8 mouse cellular contexts compared by ENCODE assay signal in the genomic region with DNA sequence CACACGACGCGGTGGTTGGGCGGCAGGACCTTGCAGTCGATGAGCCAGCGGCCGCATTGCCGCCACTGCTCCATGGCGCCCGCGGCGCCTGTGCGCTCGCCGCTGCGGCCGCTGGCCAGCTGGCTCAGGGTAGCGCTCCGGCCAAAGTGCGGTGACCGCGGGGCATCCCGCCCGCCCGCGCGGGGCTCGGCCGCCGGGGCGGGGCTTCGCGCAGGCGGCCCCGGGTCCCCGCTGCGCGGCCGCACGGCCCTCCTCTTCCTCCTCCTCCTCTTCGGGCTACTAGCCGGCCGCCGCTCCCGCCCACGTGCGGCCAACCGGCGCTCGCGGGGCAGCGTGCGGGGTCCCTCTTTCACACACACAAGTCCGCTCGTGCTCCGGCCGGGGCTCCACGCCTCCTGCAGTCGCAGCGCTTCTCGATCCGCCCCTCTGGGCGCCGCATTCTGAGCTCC. TPM values are rescaled to one million over a fixed set of nuclear protein-coding genes. Genes with fewer than 3 reads are reported as not detected.
A peak's percentile ranks its signal among the peaks of the same experiment; 100 is the strongest.
DNase-seq lines count a peak whose midpoint lies in the region; ATAC-seq and TF ChIP-seq lines count a peak whose summit lies in the region.

No protein-coding gene starts in this region.

- peak overlapping the region; percentile 87 for H3K9ac ChIP-seq in MEL (ENCODE audit: control insufficient read depth, low read depth, low read length, poor library complexity, severe bottlenecking)
- H3K9ac ChIP-seq in embryonic facial prominence, embryonic 14.5 days (ENCODE audit: low read depth, low read length) = peak overlapping the region; percentile 81
- H3K9ac ChIP-seq in intestine, embryonic 14.5 days (ENCODE audit: low read length) = peak overlapping the region; percentile 78
- H3K9ac ChIP-seq in liver, embryonic 15.5 days = peak overlapping the region; percentile 61
- H3K9ac ChIP-seq in stomach, embryonic 15.5 days = peak overlapping the region; percentile 80

- peaks cover 52% of the 10 kb centered on the region for H3K4me1 ChIP-seq in heart, embryonic 10.5 days
- peaks cover 3 to 7% of the 10 kb centered on the region in 2 experiments for H3K4me1 ChIP-seq in MEL (ENCODE audit: control insufficient read depth in 1 of 2, insufficient read depth in 2 of 2, low read length in 2 of 2)
- peaks cover 21% of the 10 kb centered on the region for H3K4me1 ChIP-seq in embryonic facial prominence, embryonic 14.5 days (ENCODE audit: control insufficient read depth, insufficient read depth, low read length)
- peaks cover 30% of the 10 kb centered on the region for H3K4me1 ChIP-seq in intestine, embryonic 14.5 days (replicated peaks; ENCODE audit: control insufficient read depth, insufficient read depth, low read length)
- H3K4me1 ChIP-seq in liver, embryonic 15.5 days (replicated peaks) = peaks cover 47% of the 10 kb centered on the region
- peaks cover 42% of the 10 kb centered on the region for H3K4me1 ChIP-seq in stomach, embryonic 15.5 days

- TF ChIP-seq EP300 in MEL (IDR thresholded peaks at IDR 0.05; ENCODE audit: low read depth in 1 of 2, low read length in 2 of 2) = no peak

- peak; percentile 84 for DNase-seq in heart, embryonic 10.5 days (ENCODE audit: low spot score)
- no peak for DNase-seq in heart, adult 8-10 months (ENCODE audit: low spot score)
- DNase-seq in MEL (ENCODE audit: low read depth, low spot score) = no peak
- no peak for DNase-seq in embryonic facial prominence, embryonic 14.5 days (ENCODE audit: low spot score)
- DNase-seq in intestine, embryonic 14.5 days (ENCODE audit: low spot score) = no peak
- no peak for DNase-seq in thymus, adult 18-20 months

- H3K36me3 ChIP-seq in heart, embryonic 10.5 days = 0 out of 2 replicates have a peak, but pooled peaks cover 6% of the 10 kb centered on the region
- peaks cover 0 to 7% of the 10 kb centered on the region in 2 experiments; a peak in 1 of 4 replicates for H3K36me3 ChIP-seq in MEL (ENCODE audit: control insufficient read depth in 1 of 2, insufficient read depth in 2 of 2, low read length in 2 of 2)
- no peaks in the 10 kb centered on the region for H3K36me3 ChIP-seq in embryonic facial prominence, embryonic 14.5 days (ENCODE audit: control insufficient read depth, insufficient read depth, low read length)
- no peaks in the 10 kb centered on the region for H3K36me3 ChIP-seq in intestine, embryonic 14.5 days (ENCODE audit: control insufficient read depth, insufficient read depth, low read length)
- H3K36me3 ChIP-seq in liver, embryonic 15.5 days (replicated peaks) = no peaks in the 10 kb centered on the region
- no peaks in the 10 kb centered on the region for H3K36me3 ChIP-seq in stomach, embryonic 15.5 days

- H3K27me3 ChIP-seq in heart, embryonic 10.5 days (ENCODE audit: insufficient read depth, poor library complexity, severe bottlenecking) = peaks cover 5% of the 10 kb centered on the region; the same call in 1 of the 2 replicates
- H3K27me3 ChIP-seq in MEL (ENCODE audit: control insufficient read depth in 1 of 2, insufficient read depth in 2 of 2, low read length in 2 of 2) = no peaks in the 10 kb centered on the region
- no peaks in the 10 kb centered on the region for H3K27me3 ChIP-seq in embryonic facial prominence, embryonic 14.5 days (replicated peaks; ENCODE audit: control insufficient read depth, insufficient read depth, low read length)
- no peaks in the 10 kb centered on the region for H3K27me3 ChIP-seq in intestine, embryonic 14.5 days (replicated peaks; ENCODE audit: control insufficient read depth, insufficient read depth, low read length)
- peaks cover 52% of the 10 kb centered on the region for H3K27me3 ChIP-seq in liver, embryonic 15.5 days
- no peaks in the 10 kb centered on the region for H3K27me3 ChIP-seq in stomach, embryonic 15.5 days (replicated peaks)

- TF ChIP-seq POLR2A in MEL (IDR thresholded peaks at IDR 0.05; ENCODE audit: control insufficient read depth in 1 of 2, insufficient read depth in 1 of 2, low read depth in 1 of 2, low read length in 2 of 2, poor library complexity in 1 of 2) = no peak

- peak; percentile 42 for ATAC-seq in embryonic facial prominence, embryonic 14.5 days (ENCODE audit: low read depth)
- ATAC-seq in intestine, embryonic 14.5 days (replicated peaks; ENCODE audit: low FRiP score, low TSS enrichment, low read depth) = peak; percentile 42
- ATAC-seq in liver, embryonic 15.5 days (ENCODE audit: insufficient read depth) = peak; percentile 73
- peak; percentile 16 for ATAC-seq in stomach, embryonic 15.5 days (ENCODE audit: insufficient read depth, low FRiP score, low read depth)

- no peak for TF ChIP-seq CTCF in MEL (IDR thresholded peaks at IDR 0.05 in 2 of 3, conservative IDR thresholded peaks at IDR 0.05 in 1 of 3; ENCODE audit: control insufficient read depth in 1 of 3, insufficient read depth in 1 of 3, low read depth in 2 of 3, low read length in 3 of 3, poor library complexity in 1 of 3, severe bottlenecking in 1 of 3)

- under 1% methylated on average over 64 of the region's 64 CpGs for WGBS in heart, embryonic 10.5 days
- no CpG with 5 or more reads among the region's 64 CpGs for WGBS in embryonic facial prominence, embryonic 14.5 days
- under 1% methylated on average over 35 of the region's 64 CpGs for WGBS in intestine, embryonic 14.5 days
- under 1% methylated on average over 55 of the region's 64 CpGs for WGBS in liver, embryonic 15.5 days (ENCODE audit: insufficient replicate concordance)
- under 1% methylated on average over 64 of the region's 64 CpGs for WGBS in stomach, embryonic 15.5 days

- no peaks in the 10 kb centered on the region for H3K9me3 ChIP-seq in heart, embryonic 10.5 days
- no peaks in the 10 kb centered on the region for H3K9me3 ChIP-seq in MEL (replicated peaks; ENCODE audit: insufficient read depth, low read length)
- no peaks in the 10 kb centered on the region for H3K9me3 ChIP-seq in embryonic facial prominence, embryonic 14.5 days (ENCODE audit: control insufficient read depth, low read length)
- H3K9me3 ChIP-seq in intestine, embryonic 14.5 days (ENCODE audit: control insufficient read depth, low read length) = no peaks in the 10 kb centered on the region
- no peaks in the 10 kb centered on the region for H3K9me3 ChIP-seq in liver, embryonic 15.5 days (replicated peaks)
- no peaks in the 10 kb centered on the region for H3K9me3 ChIP-seq in stomach, embryonic 15.5 days

- H3K79me2 ChIP-seq in MEL (ENCODE audit: control insufficient read depth, insufficient read depth, low read length, poor library complexity) = peaks cover 15% of the 10 kb centered on the region

- H3K4me2 ChIP-seq in embryonic facial prominence, embryonic 14.5 days (ENCODE audit: low read depth, low read length) = peak overlapping the region; percentile 99
- H3K4me2 ChIP-seq in intestine, embryonic 14.5 days (ENCODE audit: low read length) = peak overlapping the region; percentile 97
- peak overlapping the region; percentile 99 for H3K4me2 ChIP-seq in liver, embryonic 15.5 days
- H3K4me2 ChIP-seq in stomach, embryonic 15.5 days = peak overlapping the region; percentile 98

- H3K27ac ChIP-seq in heart, embryonic 10.5 days = peak overlapping the region; percentile 93
- peak overlapping the region; percentile 5; the same call in 1 of the 2 replicates for H3K27ac ChIP-seq in MEL (ENCODE audit: control insufficient read depth, low read depth, low read length)
- H3K27ac ChIP-seq in embryonic facial prominence, embryonic 14.5 days (replicated peaks; ENCODE audit: low read depth, low read length) = peak overlapping the region; percentile 78
- H3K27ac ChIP-seq in intestine, embryonic 14.5 days (ENCODE audit: low read depth) = peak overlapping the region; percentile 74
- peak overlapping the region; percentile 78 for H3K27ac ChIP-seq in liver, embryonic 15.5 days (replicated peaks)
- H3K27ac ChIP-seq in stomach, embryonic 15.5 days = peak overlapping the region; percentile 81

- peak overlapping the region; percentile 83 for H3K4me3 ChIP-seq in heart, embryonic 10.5 days
- H3K4me3 ChIP-seq in MEL (ENCODE audit: control insufficient read depth in 1 of 2, insufficient read depth in 1 of 2, low read depth in 2 of 2, low read length in 2 of 2) = peak overlapping the region; percentile 67 to 88
- peak overlapping the region; percentile 88 for H3K4me3 ChIP-seq in embryonic facial prominence, embryonic 14.5 days (ENCODE audit: low read depth, low read length)
- peak overlapping the region; percentile 89 for H3K4me3 ChIP-seq in intestine, embryonic 14.5 days (ENCODE audit: low read depth, low read length)
- H3K4me3 ChIP-seq in liver, embryonic 15.5 days (replicated peaks) = peak overlapping the region; percentile 74
- peak overlapping the region; percentile 91 for H3K4me3 ChIP-seq in stomach, embryonic 15.5 days (replicated peaks)

- no peak for TF ChIP-seq RAD21 in MEL (IDR thresholded peaks at IDR 0.05; ENCODE audit: low read depth, low read length)

TF ChIP-seq in MEL, 35 proteins besides CTCF, POLR2A, EP300 and RAD21 (continues in another document):
- TF ChIP-seq E2F4 (IDR thresholded peaks at IDR 0.05; ENCODE audit: borderline replicate concordance, low read depth, low read length) = no peak
- TF ChIP-seq MAZ (IDR thresholded peaks at IDR 0.05; ENCODE audit: low read depth, low read length) = no peak

RNA-seq across cellular contexts. Expression of gene Vav2, which starts 0.4 kb away (rescaled TPM):
- 5.1 and 8.1 TPM in 2 replicates for polyA plus RNA-seq in heart, embryonic 10.5 days (2016; fragmentation: Nextera tagmentation; extraction: Ambion mirVana)
- total RNA-seq in heart, adult 8-10 months (2022) = 10 to 100 TPM in 3 of 4 experiments, 1 to 10 TPM in 1; 8.2 to 13.1 (median 12.1) TPM
- 7.4 and 8.8 TPM in 2 replicates for total RNA-seq in MEL (2012; rRNA removed)
- 10 to 100 TPM in 1 of 2 experiments, not detected in 1; 15.9 TPM for polyA plus RNA-seq in MEL (2012; ENCODE audit: insufficient read depth in 1 of 2, insufficient read length in 2 of 2, low read depth in 1 of 2, low replicate concordance in 2 of 2, missing spikeins in 1 of 2)
- 5.7 and 7.1 TPM in 2 replicates for polyA plus RNA-seq in embryonic facial prominence, embryonic 14.5 days (2014; fragmentation: Nextera tagmentation; extraction: Ambion mirVana)
- 7.2 and 7.5 TPM in 2 replicates for polyA plus RNA-seq in intestine, embryonic 14.5 days (2014; fragmentation: Nextera tagmentation; extraction: Ambion mirVana)
- 4.7 and 5.8 TPM in 2 replicates for polyA plus RNA-seq in liver, embryonic 15.5 days (2015; fragmentation: Nextera tagmentation; extraction: Ambion mirVana)
- 7.0 and 7.8 TPM in 2 replicates for polyA plus RNA-seq in stomach, embryonic 15.5 days (2015; fragmentation: Nextera tagmentation; extraction: Ambion mirVana)

RNA-seq across cellular contexts. Expression of gene Brd3os, which starts 15.7 kb away (rescaled TPM):
- polyA plus RNA-seq in heart, embryonic 10.5 days (2016; fragmentation: Nextera tagmentation; extraction: Ambion mirVana) = 2.3 and 3.3 TPM in 2 replicates
- 1 to 10 TPM; 1.2 to 2.0 (median 1.9) TPM for total RNA-seq in heart, adult 8-10 months (2022)
- 0.31 and 0.72 TPM in 2 replicates for total RNA-seq in MEL (2012; rRNA removed)
- polyA plus RNA-seq in MEL (2012; ENCODE audit: insufficient read depth in 1 of 2, insufficient read length in 2 of 2, low read depth in 1 of 2, low replicate concordance in 2 of 2, missing spikeins in 1 of 2) = 1 to 10 TPM in 1 of 2 experiments, not detected in 1; 2.9 TPM
- polyA plus RNA-seq in embryonic facial prominence, embryonic 14.5 days (2014; fragmentation: Nextera tagmentation; extraction: Ambion mirVana) = 13.0 and 15.5 TPM in 2 replicates
- 7.7 and 9.0 TPM in 2 replicates for polyA plus RNA-seq in intestine, embryonic 14.5 days (2014; fragmentation: Nextera tagmentation; extraction: Ambion mirVana)
- 0.48 and 0.50 TPM in 2 replicates for polyA plus RNA-seq in liver, embryonic 15.5 days (2015; fragmentation: Nextera tagmentation; extraction: Ambion mirVana)
- 7.1 and 7.2 TPM in 2 replicates for polyA plus RNA-seq in stomach, embryonic 15.5 days (2015; fragmentation: Nextera tagmentation; extraction: Ambion mirVana)

Comparison
In these comparisons a context has a peak if more than half of its experiments do, and no peak if none do; other contexts are left out.
1. H3K27ac ChIP-seq: peak in every context shown above with its lines; median percentile 93 in heart, embryonic 10.5 days; 81 in stomach, embryonic 15.5 days; 78 in embryonic facial prominence, embryonic 14.5 days; 78 in liver, embryonic 15.5 days; 74 in intestine, embryonic 14.5 days; 5 in MEL.
2. ATAC-seq: peak in every context shown above with its lines; median percentile 73 in liver, embryonic 15.5 days; 42 in embryonic facial prominence, embryonic 14.5 days; 42 in intestine, embryonic 14.5 days; 16 in stomach, embryonic 15.5 days.